Mouse (Mus musculus) cortical plate, adult 2 months (tissue): ENCODE results near the gene Tmem161b. TPM values are rescaled to one million over a fixed set of nuclear protein-coding genes. Genes with fewer than 3 reads are reported as not detected.
"Not testable (repeated sequence)": the region's sequence is repeated elsewhere in the genome, so short reads cannot be mapped to it uniquely, and the experiment has no call there.

Source experiments
- H3K27ac ChIP-seq: fragments of 200-500 bp; 2 replicates; pipeline ENCODE4 v1.5.1; 2012; ENCODE audit warnings: low read length, control low read depth, inconsistent platforms; ENCODE audit not compliant: insufficient read depth
- H3K4me1 ChIP-seq: fragments of 200-500 bp; 2 replicates; pipeline ENCODE4 v1.6.1; 2011; ENCODE audit warnings: low read length; ENCODE audit not compliant: control insufficient read depth, insufficient read depth
- H3K4me3 ChIP-seq: fragments of 200-500 bp; 2 replicates; pipeline ENCODE4 v1.5.1; 2011; ENCODE audit warnings: mild to moderate bottlenecking, low read length, control low read depth; ENCODE audit not compliant: insufficient read depth
- CTCF ChIP-seq: fragments of 200-500 bp; IDR thresholded peaks from 2 replicates; pipeline ENCODE4 v1.5.1; 2011; ENCODE audit warnings: mild to moderate bottlenecking, control low read depth, low read length; ENCODE audit not compliant: insufficient read depth; ENCODE audit errors: extremely low read depth
- POLR2A ChIP-seq: fragments of 200-500 bp; IDR thresholded peaks from 2 replicates; pipeline ENCODE4 v1.6.1; 2011; ENCODE audit warnings: mild to moderate bottlenecking, low read length, control low read depth; ENCODE audit not compliant: insufficient read depth; ENCODE audit errors: extremely low read depth
- polyA plus RNA-seq: library from polyadenylated mRNA; depleted of rRNA; stranded (reverse); fragments of >200 nt; gene quantifications from 2 replicates; pipeline ENCODE4 v1.2.3, GENCODE M21; 2012; rRNA removed

Tmem161b gene
- 19.9 and 20.5 TPM in 2 replicates for polyA plus RNA-seq

DNA sequence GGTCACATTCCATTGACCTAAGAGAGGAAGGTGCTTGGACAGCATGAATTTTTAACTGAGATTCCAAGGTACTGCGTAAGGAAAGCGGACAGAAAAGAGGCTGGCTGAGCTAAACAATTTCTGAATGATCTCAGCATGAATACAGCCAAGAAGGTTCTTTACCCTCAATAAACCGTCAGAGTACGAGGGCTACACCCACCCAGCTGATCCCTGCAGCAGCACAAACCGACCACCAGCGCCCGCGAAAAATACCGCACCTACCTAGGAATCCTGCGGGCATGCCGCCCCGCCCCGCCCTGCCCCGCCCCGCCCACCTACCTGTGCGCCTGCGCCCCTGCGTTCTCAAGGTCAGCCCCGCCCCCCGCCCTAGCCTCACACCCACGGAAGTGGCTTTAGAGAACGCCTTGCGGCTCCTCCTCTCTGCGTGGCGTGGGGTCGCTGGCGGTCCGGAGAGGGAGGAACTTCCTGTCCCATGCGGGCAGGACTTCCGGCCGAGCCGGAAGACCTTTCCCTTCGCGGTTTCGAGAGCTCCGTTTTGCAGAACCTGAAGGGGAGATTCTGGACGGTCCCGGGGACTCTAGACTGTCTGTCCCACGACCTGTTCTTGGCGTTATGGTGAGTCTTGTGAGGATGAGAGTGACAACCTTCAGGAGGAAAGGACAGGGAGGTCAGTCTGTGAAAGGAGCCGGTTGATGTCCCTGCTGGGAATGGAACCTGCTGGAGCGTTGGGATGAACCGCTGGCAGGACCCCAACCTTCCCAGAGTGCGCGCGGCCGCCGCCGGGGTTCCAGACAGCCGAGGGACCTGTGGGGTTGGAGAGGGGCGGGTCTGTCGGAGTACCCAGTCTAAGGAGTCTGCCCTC is at the start of gene Tmem161b:
Gene Tmem161b, plus strand, starts transcription at position 477 of the 862 bp plus-strand sequence.
- Histone ChIP-seq H3K4me1 (peaks cover 5% of the 10 kb centered on the region; the same call in 1 of the 2 replicates), H3K27ac (peak within 1 kb of the TSS; percentile 69; the same call in 1 of the 2 replicates), H3K4me3 (peak within 1 kb of the TSS; percentile 93)
- peak; percentile 51; the same call in 1 of the 2 replicates for TF ChIP-seq POLR2A
- TF ChIP-seq CTCF: no peak

DNA sequence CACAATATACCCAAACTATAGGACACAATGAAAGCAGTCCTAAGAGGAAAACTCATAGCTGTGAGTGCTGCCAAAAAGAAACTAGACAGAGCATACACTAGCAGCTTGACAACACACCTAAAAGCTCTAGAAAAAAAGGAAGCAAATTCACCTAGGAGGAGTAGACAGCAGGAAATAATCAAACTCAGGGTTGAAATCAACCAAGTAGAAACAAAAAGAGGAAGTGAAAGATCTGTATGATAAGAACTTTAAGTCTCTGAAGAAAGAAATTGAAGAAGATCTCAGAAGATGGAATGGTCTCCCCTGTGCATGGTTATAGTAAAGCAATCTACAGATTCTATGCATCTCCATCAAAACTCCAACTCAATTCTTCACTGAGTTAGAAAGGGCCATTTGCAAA is 36.3 kb upstream of the Tmem161b start:
- H3K4me3 ChIP-seq, H3K27ac ChIP-seq, H3K4me1 ChIP-seq: not testable (repeated sequence)

DNA sequence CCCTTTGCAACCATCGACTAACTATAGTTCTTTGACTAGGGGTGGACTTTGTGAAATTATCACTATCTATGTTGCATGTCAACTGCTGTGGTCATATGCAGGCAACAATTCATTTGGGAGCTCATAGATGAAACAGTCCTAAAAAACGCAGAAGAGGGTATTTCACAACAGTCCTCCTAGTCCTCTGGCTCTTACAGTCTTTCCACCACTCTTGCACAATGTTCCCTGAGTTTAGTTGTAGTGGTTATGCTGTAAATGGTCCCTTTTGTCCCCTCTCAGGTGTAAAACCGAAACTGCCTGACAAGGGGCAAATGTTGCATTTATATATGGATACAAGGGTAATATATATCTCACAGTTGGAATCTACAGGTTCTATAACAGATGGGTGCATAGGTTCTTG is 29.4 kb upstream of the Tmem161b start:
- Histone ChIP-seq H3K4me1 (no peaks in the 10 kb centered on the region), H3K4me3 (no peak overlapping the region), H3K27ac (no peak overlapping the region)
- TF ChIP-seq POLR2A (no peak), CTCF (no peak)

DNA sequence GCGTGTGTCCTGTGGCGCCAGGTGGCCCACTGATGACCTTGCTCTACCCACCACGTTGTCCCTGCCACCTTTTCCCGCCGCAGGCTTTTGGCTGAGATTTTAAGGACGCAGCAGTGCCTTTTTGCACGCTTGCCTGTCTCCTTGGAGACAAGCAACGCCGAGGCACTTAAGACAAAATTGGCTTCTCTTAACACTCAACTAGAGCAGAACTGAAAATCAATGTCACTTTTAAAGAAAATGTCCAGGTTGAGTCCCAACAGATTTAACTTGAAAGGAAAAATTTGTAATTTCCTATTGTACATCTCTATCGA is 541 bp downstream of the Tmem161b start:
- Histone ChIP-seq H3K4me3 (peak overlapping the region; percentile 93), H3K4me1 (peaks cover 5% of the 10 kb centered on the region; the same call in 1 of the 2 replicates), H3K27ac (peak overlapping the region; percentile 69; the same call in 1 of the 2 replicates)
- no peak for TF ChIP-seq CTCF

DNA sequence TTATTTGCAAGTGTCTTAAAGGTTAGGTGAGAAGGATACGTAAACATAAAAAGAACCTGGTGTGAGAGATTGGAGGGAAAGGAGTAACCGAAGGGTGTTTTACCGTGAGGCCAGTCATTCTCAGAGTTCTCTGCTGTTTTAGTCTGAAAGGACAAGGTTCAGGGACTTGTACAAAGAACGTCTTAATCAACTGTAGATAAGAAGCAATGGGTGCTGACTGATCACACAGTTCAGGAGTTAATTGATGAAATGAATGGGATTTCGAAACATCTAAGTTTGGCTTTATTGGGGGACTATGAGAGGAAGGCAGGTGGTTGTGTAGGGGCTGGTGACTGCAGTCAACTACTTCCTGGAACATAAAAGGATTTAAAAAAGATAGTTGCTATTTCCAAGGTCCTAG is 922 bp downstream of the Tmem161b start:
- no peak overlapping the region for H3K27ac ChIP-seq
- peaks cover 5% of the 10 kb centered on the region; the same call in 1 of the 2 replicates for H3K4me1 ChIP-seq
- TF ChIP-seq POLR2A (no peak), CTCF (no peak)
- peak overlapping the region; percentile 93; the same call in 1 of the 2 replicates for H3K4me3 ChIP-seq

DNA sequence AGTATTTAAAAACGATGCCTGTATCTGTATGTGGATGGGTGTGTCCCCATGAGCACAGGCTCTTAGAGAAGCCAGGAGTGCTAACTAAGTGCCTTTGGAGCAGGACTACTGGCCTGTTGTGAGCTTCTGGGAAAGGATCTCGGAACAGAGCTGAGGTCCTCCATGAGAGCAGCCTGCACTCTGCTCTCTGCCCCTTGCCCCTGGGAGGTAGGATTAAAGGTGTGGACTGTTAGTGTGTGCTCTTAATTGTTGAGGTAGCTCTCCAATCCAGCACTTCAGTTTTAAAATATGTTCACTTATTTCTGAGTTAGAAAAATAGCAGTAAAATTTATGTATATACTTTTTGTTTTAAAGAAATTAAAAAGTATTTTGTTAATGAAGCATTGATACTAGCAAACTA is 11.9 kb downstream of the Tmem161b start:
- TF ChIP-seq CTCF (no peak), POLR2A (no peak)
- no peaks in the 10 kb centered on the region; the same call in 1 of the 2 replicates for H3K4me1 ChIP-seq
- H3K4me3 ChIP-seq: no peak overlapping the region
- no peak overlapping the region for H3K27ac ChIP-seq

DNA sequence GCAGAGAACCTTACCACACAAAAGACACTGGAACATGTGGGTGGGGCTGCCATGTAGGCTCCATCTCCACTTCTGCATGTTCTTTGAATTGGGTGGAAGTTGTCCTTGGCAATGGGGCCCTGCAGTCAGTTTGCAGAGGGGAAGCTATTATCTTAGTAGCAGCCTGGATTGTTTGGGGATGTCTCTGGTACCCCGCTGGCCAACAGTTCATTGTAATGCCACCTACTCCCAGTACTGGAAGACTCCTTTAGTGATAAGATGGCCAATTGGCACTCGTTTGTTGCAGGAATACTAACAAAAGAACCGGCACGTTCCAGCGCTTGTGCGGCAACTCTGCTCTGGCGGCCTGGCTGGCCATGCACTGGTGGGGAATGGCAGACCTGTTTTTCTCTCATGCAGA is 14.7 kb downstream of the Tmem161b start:
- Histone ChIP-seq H3K4me3 (no peak overlapping the region), H3K4me1 (no peaks in the 10 kb centered on the region), H3K27ac (no peak overlapping the region)
- no peak for TF ChIP-seq CTCF
- no peak for TF ChIP-seq POLR2A

DNA sequence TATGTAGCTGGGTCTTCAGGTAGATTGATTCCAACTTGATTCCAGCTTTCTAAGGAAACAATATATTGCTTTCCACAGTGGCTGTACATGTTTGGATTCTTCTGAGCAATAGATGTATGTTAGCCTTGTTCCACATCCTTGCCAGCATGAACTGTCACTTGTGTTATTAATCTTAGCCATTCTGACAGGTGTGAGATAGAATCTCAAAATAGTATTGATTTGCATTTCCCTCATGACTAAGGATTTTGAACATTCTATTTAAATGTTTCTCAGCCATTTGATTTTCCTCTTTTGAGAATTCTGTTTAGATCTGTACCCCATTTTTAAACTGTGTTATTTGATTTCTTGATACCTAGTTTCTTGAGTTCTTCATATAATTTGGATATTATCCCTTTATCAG is 16.1 kb downstream of the Tmem161b start:
- no peak overlapping the region for H3K4me3 ChIP-seq

DNA sequence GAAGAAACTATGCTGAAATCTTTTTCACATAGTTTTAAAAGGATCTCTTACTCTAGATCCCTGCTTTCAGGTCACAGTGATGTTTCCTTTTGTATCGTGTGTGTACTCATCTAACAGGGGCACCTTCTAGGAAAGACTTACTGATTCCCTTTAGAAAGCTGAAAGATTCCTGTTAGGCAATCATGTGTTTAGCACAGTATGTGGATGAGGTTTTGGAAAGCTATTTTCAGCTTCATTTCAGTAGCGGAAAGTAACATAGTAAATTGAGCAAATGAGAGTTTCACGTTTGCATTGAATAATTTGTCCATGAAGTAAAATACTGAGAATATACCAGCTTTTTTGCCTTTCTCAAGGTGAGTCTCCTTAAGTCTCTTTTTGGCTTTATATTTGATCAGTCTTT is 26.0 kb downstream of the Tmem161b start:
- H3K4me3 ChIP-seq: no peak overlapping the region
- TF ChIP-seq CTCF: no peak
- no peak for TF ChIP-seq POLR2A
- no peak overlapping the region for H3K27ac ChIP-seq
- H3K4me1 ChIP-seq: no peaks in the 10 kb centered on the region

More for the DNA sequence above, 16.1 kb downstream of the Tmem161b start:
- TF ChIP-seq CTCF (no peak), POLR2A (no peak)
- no peaks in the 10 kb centered on the region for H3K4me1 ChIP-seq
- no peak overlapping the region for H3K27ac ChIP-seq

DNA sequence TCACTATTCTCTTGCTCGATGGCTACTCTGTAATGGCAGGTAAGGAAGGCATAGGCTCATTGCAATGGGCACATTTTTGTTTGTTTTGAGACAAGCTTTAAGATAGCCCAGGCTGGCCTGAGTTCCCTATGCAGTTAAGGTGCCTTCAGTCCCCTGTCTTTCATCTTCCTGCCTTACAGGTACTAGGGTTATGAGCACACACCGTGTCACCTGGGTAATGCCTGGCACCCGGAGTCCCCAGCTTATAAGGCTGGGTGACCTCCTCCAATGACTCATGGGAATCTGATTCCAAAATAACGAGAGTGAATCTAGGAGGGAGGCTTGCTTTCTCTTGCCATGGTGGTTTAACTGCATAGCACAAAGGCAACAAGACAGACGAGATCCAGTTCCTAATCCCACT is 29.2 kb downstream of the Tmem161b start:
- TF ChIP-seq CTCF: no peak
- TF ChIP-seq POLR2A: no peak
- Histone ChIP-seq H3K4me1 (peaks cover 2% of the 10 kb centered on the region), H3K4me3 (no peak overlapping the region), H3K27ac (no peak overlapping the region)

DNA sequence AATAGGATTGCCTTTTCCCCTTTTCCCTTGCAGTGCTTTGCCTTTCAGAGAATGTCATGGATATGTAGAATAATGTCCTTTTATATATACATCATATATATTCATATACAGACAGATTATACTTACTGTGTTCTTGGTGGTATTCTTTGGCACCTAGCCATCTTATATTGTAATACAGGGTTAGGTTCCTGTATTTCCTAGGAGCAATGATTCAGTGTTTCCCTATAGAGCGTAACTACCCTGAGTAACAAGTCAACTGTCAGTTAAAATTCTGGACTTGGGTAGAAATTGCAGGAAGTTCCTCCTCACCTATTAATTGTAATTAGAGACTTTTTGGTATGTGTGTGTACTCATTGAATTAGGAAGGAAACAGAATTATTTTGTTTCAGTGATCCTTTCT is 33.0 kb downstream of the Tmem161b start:
- TF ChIP-seq POLR2A (no peak), CTCF (no peak)
- Histone ChIP-seq H3K4me3 (no peak overlapping the region), H3K27ac (no peak overlapping the region), H3K4me1 (peaks cover 2% of the 10 kb centered on the region)

DNA sequence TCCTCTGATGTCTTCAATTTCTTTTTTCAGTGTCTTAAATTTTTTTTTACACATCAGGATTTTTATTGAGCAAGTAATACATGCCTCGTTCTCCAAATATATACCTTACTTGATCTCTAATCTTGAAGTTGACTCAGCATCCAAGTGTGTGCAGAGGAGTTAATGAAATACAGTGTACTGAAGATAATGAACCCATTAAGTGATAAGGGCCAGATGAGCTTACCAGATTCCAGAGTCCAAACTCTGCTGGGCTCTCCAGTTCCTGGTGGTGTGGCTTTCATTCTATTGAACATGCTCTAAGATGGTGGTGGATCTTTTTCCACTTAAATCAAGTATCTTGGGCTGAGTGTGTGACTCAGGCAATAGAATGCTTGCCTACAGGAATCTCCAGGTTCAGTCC is 42.3 kb downstream of the Tmem161b start:
- H3K4me1 ChIP-seq, H3K4me3 ChIP-seq, H3K27ac ChIP-seq: not testable (repeated sequence)
